Mouse (Mus musculus) heart, embryonic 11.5 days (tissue): Measurements from ENCODE around the gene Usp13. TPM values are rescaled to one million over a fixed set of nuclear protein-coding genes. Genes with fewer than 3 reads are reported as not detected.

Source experiments
- ATAC-seq: fragments of 200-750 bp; cut with Nextera tagmentation; replicated peaks from 2 replicates; pipeline ENCODE4 v1.8.0; 2017; ENCODE audit warnings: moderate library complexity; ENCODE audit not compliant: insufficient number of reproducible peaks, low FRiP score, low TSS enrichment
- H3K27ac ChIP-seq: fragments of 300-500 bp; sonication (generic); 2 replicates; pipeline ENCODE4 v1.5.1; 2014; ENCODE audit warnings: mild to moderate bottlenecking, low read depth, low read length
- H3K27me3 ChIP-seq: fragments of 300-500 bp; sonication (generic); 2 replicates; pipeline ENCODE4 v1.6.1; 2014; ENCODE audit warnings: mild to moderate bottlenecking, low read length, mixed read lengths; ENCODE audit not compliant: control insufficient read depth, insufficient read depth
- H3K36me3 ChIP-seq: fragments of 300-500 bp; sonication (generic); 2 replicates; pipeline ENCODE4 v1.6.1; 2014; ENCODE audit warnings: mild to moderate bottlenecking, low read length, moderate library complexity, mixed read lengths; ENCODE audit not compliant: control insufficient read depth, insufficient read depth
- H3K4me1 ChIP-seq: fragments of 300-500 bp; sonication (generic); 2 replicates; pipeline ENCODE4 v1.6.1; 2014; ENCODE audit warnings: low read length; ENCODE audit not compliant: control insufficient read depth, insufficient read depth
- H3K4me2 ChIP-seq: fragments of 300-500 bp; sonication (generic); 2 replicates; pipeline ENCODE4 v1.6.1; 2014; ENCODE audit warnings: mild to moderate bottlenecking, moderate library complexity
- H3K4me3 ChIP-seq: fragments of 300-500 bp; sonication (generic); 2 replicates; pipeline ENCODE4 v1.5.1; 2014; ENCODE audit warnings: low read depth, low read length
- H3K9ac ChIP-seq: fragments of 300-500 bp; sonication (generic); 2 replicates; pipeline ENCODE4 v1.6.1; 2014; ENCODE audit warnings: mild to moderate bottlenecking, low read depth, low read length, moderate library complexity
- H3K9me3 ChIP-seq: fragments of 300-500 bp; sonication (generic); replicated peaks from 2 replicates; pipeline ENCODE4 v1.6.1; 2016; ENCODE audit warnings: low read length; ENCODE audit not compliant: control insufficient read depth
- WGBS: fragments of 180-500 bp; shearing (Covaris S2); extraction: QIAGEN DNeasy Blood & Tissue Kit; methylation state at CpG from one replicate; pipeline ENCODE4 v1.1.7; 2014; ENCODE audit not compliant: insufficient replicate concordance; 5-methylcytosine and 5-hydroxymethylcytosine counted together
- polyA plus RNA-seq: library from polyadenylated mRNA; unstranded; fragments of >200 nt; fragmentation: Nextera tagmentation; extraction: Ambion mirVana; gene quantifications from 2 replicates; pipeline ENCODE4 v1.2.1, GENCODE M21; 2014

The Usp13 gene
- polyA plus RNA-seq, 1 experiment from 2014 or later, result 43.3 TPM

- Histone ChIP-seq H3K9me3 (no peaks in the 10 kb centered on the region), H3K36me3 (peaks cover 9% of the 10 kb centered on the region), H3K4me1 (peaks cover 22% of the 10 kb centered on the region), H3K9ac (no peak overlapping the region), H3K4me3 (no peak overlapping the region), H3K27me3 (no peaks in the 10 kb centered on the region), H3K4me2 (no peak overlapping the region), H3K27ac (peak overlapping the region; percentile 16; the same call in 1 of the 2 replicates)
- WGBS, result 78% methylated on average over 8 of the region's 8 CpGs
- no peak for ATAC-seq
Observed at GRCm38 (mm10) chr3:32905850-32906779, 88.8 kb downstream of the Usp13 start.

GRCm38 (mm10) chr3:32908400-32908799 is 91.1 kb downstream of the Usp13 start:
- H3K4me1 ChIP-seq, result peaks cover 22% of the 10 kb centered on the region

GRCm38 (mm10) chr3:32910071-32910551 is 92.8 kb downstream of the Usp13 start:
- Histone ChIP-seq H3K9me3 (no peaks in the 10 kb centered on the region), H3K27me3 (no peaks in the 10 kb centered on the region), H3K4me3 (no peak overlapping the region), H3K36me3 (peaks cover 17% of the 10 kb centered on the region), H3K4me2 (no peak overlapping the region), H3K4me1 (peaks cover 15% of the 10 kb centered on the region), H3K27ac (no peak overlapping the region), H3K9ac (no peak overlapping the region)
- 53% methylated on average over 7 of the region's 7 CpGs for WGBS
- ATAC-seq, result no peak

More at GRCm38 (mm10) chr3:32908400-32908799, 91.1 kb downstream of the Usp13 start:
- Histone ChIP-seq H3K9me3 (no peaks in the 10 kb centered on the region), H3K27ac (peak overlapping the region; percentile 75), H3K27me3 (no peaks in the 10 kb centered on the region), H3K4me3 (no peak overlapping the region), H3K9ac (no peak overlapping the region), H3K4me2 (no peak overlapping the region), H3K36me3 (peaks cover 7% of the 10 kb centered on the region; the same call in 1 of the 2 replicates)
- 43% methylated on average over 3 of the region's 3 CpGs for WGBS
- peak; percentile 67 for ATAC-seq

GRCm38 (mm10) chr3:32924168-32924567 is 106.8 kb downstream of the Usp13 start:
- Histone ChIP-seq H3K36me3 (peaks cover 25% of the 10 kb centered on the region), H3K4me2 (no peak overlapping the region), H3K4me3 (no peak overlapping the region), H3K9ac (no peak overlapping the region), H3K27me3 (no peaks in the 10 kb centered on the region), H3K9me3 (0 out of 2 replicates have a peak, but pooled peaks cover 2% of the 10 kb centered on the region), H3K27ac (no peak overlapping the region), H3K4me1 (no peaks in the 10 kb centered on the region)
- WGBS, result 82% methylated on average over 6 of the region's 6 CpGs
- no peak for ATAC-seq

GRCm38 (mm10) chr3:32939802-32940501 is 122.6 kb downstream of the Usp13 start:
- Histone ChIP-seq H3K4me1 (no peaks in the 10 kb centered on the region), H3K9me3 (no peaks in the 10 kb centered on the region), H3K27me3 (no peaks in the 10 kb centered on the region), H3K9ac (no peak overlapping the region), H3K27ac (no peak overlapping the region), H3K4me2 (no peak overlapping the region), H3K4me3 (no peak overlapping the region), H3K36me3 (no peaks in the 10 kb centered on the region)
- ATAC-seq, result no peak
- 68% methylated on average over 8 of the region's 8 CpGs for WGBS

GRCm38 (mm10) chr3:32947486-32947885 is 130.1 kb downstream of the Usp13 start:
- Histone ChIP-seq H3K27ac (no peak overlapping the region), H3K4me3 (no peak overlapping the region), H3K27me3 (no peaks in the 10 kb centered on the region), H3K4me2 (no peak overlapping the region), H3K9me3 (no peaks in the 10 kb centered on the region), H3K4me1 (no peaks in the 10 kb centered on the region), H3K9ac (no peak overlapping the region), H3K36me3 (no peaks in the 10 kb centered on the region)
- 76% methylated on average over 5 of the region's 5 CpGs for WGBS
- ATAC-seq, result no peak

- no peak overlapping the region for H3K4me3 ChIP-seq
- H3K36me3 ChIP-seq, result no peaks in the 10 kb centered on the region
- no peak overlapping the region for H3K4me2 ChIP-seq
- ATAC-seq, result no peak
- WGBS, result 20% methylated on average over 1 of the region's 1 CpGs
- no peaks in the 10 kb centered on the region for H3K4me1 ChIP-seq
- H3K27me3 ChIP-seq, result no peaks in the 10 kb centered on the region
- H3K27ac ChIP-seq, result no peak overlapping the region
- no peak overlapping the region for H3K9ac ChIP-seq
- H3K9me3 ChIP-seq, result no peaks in the 10 kb centered on the region
Observed at GRCm38 (mm10) chr3:32951382-32951781, 134.0 kb downstream of the Usp13 start.

GRCm38 (mm10) chr3:32961494-32961893 is 144.1 kb downstream of the Usp13 start:
- no peak overlapping the region for H3K4me3 ChIP-seq
- no peak overlapping the region for H3K27ac ChIP-seq
- no peak for ATAC-seq
- no peaks in the 10 kb centered on the region for H3K27me3 ChIP-seq
- H3K36me3 ChIP-seq, result no peaks in the 10 kb centered on the region
- H3K4me2 ChIP-seq, result no peak overlapping the region
- no peaks in the 10 kb centered on the region for H3K9me3 ChIP-seq
- no peak overlapping the region for H3K9ac ChIP-seq
- H3K4me1 ChIP-seq, result no peaks in the 10 kb centered on the region
- 81% methylated on average over 3 of the region's 3 CpGs for WGBS
